Mouse (Mus musculus) bone marrow macrophage, adult 2 months (primary cell): ENCODE results near the gene Rims1.

Experiments used
- CTCF ChIP-seq: IDR thresholded peaks from 2 replicates; pipeline ENCODE4 v1.5.1; 2012; ENCODE audit warnings: low read depth, mild to moderate bottlenecking, low read length, moderate library complexity
- POLR2A ChIP-seq: IDR thresholded peaks from 2 replicates; pipeline ENCODE4 v1.6.1; 2012; ENCODE audit warnings: mild to moderate bottlenecking, low read depth, low read length, borderline replicate concordance

DNA sequence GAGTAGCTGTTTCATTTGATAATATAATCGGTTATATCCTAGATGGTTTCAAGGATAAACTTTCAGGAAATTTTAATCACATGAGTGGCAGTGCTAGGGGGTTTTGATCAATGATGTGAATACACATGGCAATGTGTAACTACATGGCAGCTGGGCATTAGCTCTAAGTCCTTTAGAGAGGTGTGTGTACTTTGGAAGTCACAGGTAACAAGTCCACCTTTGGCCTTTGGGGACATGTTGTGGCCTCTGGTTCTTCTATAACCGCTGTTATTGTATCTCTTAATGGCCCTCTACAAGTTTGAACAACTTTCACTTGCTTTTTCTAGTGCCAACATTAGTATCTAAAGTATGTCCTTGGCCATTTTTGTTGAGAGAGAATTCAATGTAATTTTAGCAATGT is 171.9 kb downstream of the Rims1 start:
- no peak for TF ChIP-seq POLR2A
- no peak for TF ChIP-seq CTCF
